Mouse (Mus musculus) hindbrain, embryonic 16.5 days (tissue): ENCODE measurements around the gene Cd207. TPM values are rescaled to one million over a fixed set of nuclear protein-coding genes. Genes with fewer than 3 reads are reported as not detected.

Experiments
- polyA plus RNA-seq: library from polyadenylated mRNA; unstranded; fragments of >200 nt; fragmentation: Nextera tagmentation; extraction: Ambion mirVana; gene quantifications from 2 replicates; pipeline ENCODE4 v1.2.1, GENCODE M21; 2015

Gene Cd207
- polyA plus RNA-seq, 1 experiment from 2014 or later: not detected

Other genes with a start within 250 kb of the Cd207 start
- 51.4 and 62.2 TPM in 2 replicates for gene Tet3, start 218.8 kb downstream of the Cd207 start, polyA plus RNA-seq
- gene Dguok, start 170.9 kb downstream of the Cd207 start, polyA plus RNA-seq: 68.0 and 69.6 TPM in 2 replicates
- gene Actg2, start 141.6 kb downstream of the Cd207 start, polyA plus RNA-seq: 3.4 and 3.5 TPM in 2 replicates
- gene Stambp, start 105.1 kb downstream of the Cd207 start, polyA plus RNA-seq: 61.3 and 62.8 TPM in 2 replicates
- not detected in 2 replicates for gene Clec4f, start 21.7 kb downstream of the Cd207 start, polyA plus RNA-seq
- not detected in 2 replicates for gene Vax2, start 33.4 kb upstream of the Cd207 start, polyA plus RNA-seq
- gene Atp6v1b1, start 65.1 kb upstream of the Cd207 start, polyA plus RNA-seq: 0.14 TPM in 1 of 2 replicates, not detected in the other
- gene Ankrd53, start 84.8 kb upstream of the Cd207 start, polyA plus RNA-seq: 0.30 TPM in 1 of 2 replicates, not detected in the other
- gene Tex261, start 98.0 kb upstream of the Cd207 start, polyA plus RNA-seq: 63.1 and 70.0 TPM in 2 replicates
- 115 and 123 TPM in 2 replicates for gene Nagk, start 117.1 kb upstream of the Cd207 start, polyA plus RNA-seq
- 25.2 and 27.3 TPM in 2 replicates for gene Paip2b, start 153.9 kb upstream of the Cd207 start, polyA plus RNA-seq
- gene Zfp638, start 189.3 kb upstream of the Cd207 start, polyA plus RNA-seq: 58.2 and 61.9 TPM in 2 replicates